Mouse (Mus musculus) liver, embryonic 16.5 days (tissue): ENCODE data around the gene Ctnna3. TPM values are rescaled to one million over a fixed set of nuclear protein-coding genes. Genes with fewer than 3 reads are reported as not detected.
"Not testable (repeated sequence)": the region's sequence is repeated elsewhere in the genome, so short reads cannot be mapped to it uniquely, and the experiment has no call there.

Source experiments
- ATAC-seq: fragments of 200-750 bp; cut with Nextera tagmentation; 2 replicates; pipeline ENCODE4 v1.8.0; 2017; ENCODE audit warnings: low read depth, mild to moderate bottlenecking, moderate number of reproducible peaks, moderate library complexity
- H3K27ac ChIP-seq: fragments of 300-500 bp; sonication (generic); 2 replicates; pipeline ENCODE4 v1.5.1; 2014; ENCODE audit warnings: mild to moderate bottlenecking, low read length
- H3K27me3 ChIP-seq: fragments of 300-500 bp; sonication (generic); 2 replicates; pipeline ENCODE4 v1.6.1; 2014; ENCODE audit warnings: low read depth, low read length, mixed read lengths; ENCODE audit not compliant: control insufficient read depth, insufficient read depth
- H3K36me3 ChIP-seq: fragments of 300-500 bp; sonication (generic); 2 replicates; pipeline ENCODE4 v1.6.1; 2014; ENCODE audit warnings: mild to moderate bottlenecking; ENCODE audit not compliant: control insufficient read depth, insufficient read depth
- H3K4me1 ChIP-seq: fragments of 300-500 bp; sonication (generic); 2 replicates; pipeline ENCODE4 v1.6.1; 2014; ENCODE audit warnings: low read depth, low read length, mixed read lengths; ENCODE audit not compliant: control insufficient read depth
- H3K4me2 ChIP-seq: fragments of 300-500 bp; sonication (generic); 2 replicates; pipeline ENCODE4 v1.6.1; 2014; ENCODE audit warnings: low read depth, low read length, mixed read lengths
- H3K4me3 ChIP-seq: fragments of 300-500 bp; sonication (generic); 2 replicates; pipeline ENCODE4 v1.5.1; 2014; ENCODE audit warnings: low read depth, mild to moderate bottlenecking, low read length
- H3K9ac ChIP-seq: fragments of 300-500 bp; sonication (generic); 2 replicates; pipeline ENCODE4 v1.6.1; 2014; ENCODE audit warnings: low read depth, low read length
- H3K9me3 ChIP-seq: fragments of 300-500 bp; sonication (generic); replicated peaks from 2 replicates; pipeline ENCODE4 v1.6.1; 2016; ENCODE audit warnings: low read length; ENCODE audit not compliant: control insufficient read depth
- WGBS: fragments of 180-500 bp; shearing (Covaris S2); extraction: QIAGEN DNeasy Blood & Tissue Kit; methylation state at CpG from one replicate; pipeline ENCODE4 v1.1.7; 2014; ENCODE audit not compliant: insufficient replicate concordance; 5-methylcytosine and 5-hydroxymethylcytosine counted together
- polyA plus RNA-seq: library from polyadenylated mRNA; unstranded; fragments of >200 nt; fragmentation: Nextera tagmentation; extraction: Ambion mirVana; gene quantifications from 2 replicates; pipeline ENCODE4 v1.2.1, GENCODE M21; 2015

Gene Ctnna3
- polyA plus RNA-seq, 1 experiment from 2014 or later: 0.11 TPM

- Histone ChIP-seq H3K4me1 (no peaks in the 10 kb centered on the region), H3K36me3 (no peaks in the 10 kb centered on the region), H3K4me3 (no peak overlapping the region), H3K9ac (no peak overlapping the region), H3K9me3 (no peaks in the 10 kb centered on the region), H3K4me2 (no peak overlapping the region), H3K27ac (no peak overlapping the region), H3K27me3 (no peaks in the 10 kb centered on the region)
- WGBS: 64% methylated on average over 3 of the region's 3 CpGs
- ATAC-seq: no peak
These were observed 785.7 kb downstream of the Ctnna3 start for GRCm38 (mm10) chr10:64215632-64216031.

DNA sequence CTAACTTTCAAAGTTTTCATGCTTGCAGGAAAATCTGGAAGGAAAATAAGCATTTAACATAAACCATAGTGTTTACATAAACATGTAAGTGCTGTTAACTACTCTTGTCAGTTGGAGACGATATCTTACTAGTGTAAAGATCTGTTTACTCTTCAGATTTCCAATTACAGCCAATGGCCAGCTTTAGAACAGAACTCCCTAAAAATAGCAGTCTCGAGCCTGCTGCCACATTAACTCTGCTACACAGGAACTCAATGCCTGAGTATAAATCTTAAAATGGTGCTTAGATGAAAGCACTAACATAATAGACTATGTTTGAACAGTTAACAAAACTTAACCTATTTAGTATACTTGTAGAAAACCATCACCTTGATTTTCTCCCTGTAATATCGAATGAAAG is 793.1 kb downstream of the Ctnna3 start:
- Histone ChIP-seq H3K27ac (no peak overlapping the region), H3K4me3 (no peak overlapping the region), H3K4me1 (no peaks in the 10 kb centered on the region), H3K9ac (no peak overlapping the region), H3K9me3 (no peaks in the 10 kb centered on the region), H3K27me3 (no peaks in the 10 kb centered on the region), H3K36me3 (no peaks in the 10 kb centered on the region), H3K4me2 (no peak overlapping the region)
- 42% methylated on average over 3 of the region's 3 CpGs for WGBS
- no peak for ATAC-seq

DNA sequence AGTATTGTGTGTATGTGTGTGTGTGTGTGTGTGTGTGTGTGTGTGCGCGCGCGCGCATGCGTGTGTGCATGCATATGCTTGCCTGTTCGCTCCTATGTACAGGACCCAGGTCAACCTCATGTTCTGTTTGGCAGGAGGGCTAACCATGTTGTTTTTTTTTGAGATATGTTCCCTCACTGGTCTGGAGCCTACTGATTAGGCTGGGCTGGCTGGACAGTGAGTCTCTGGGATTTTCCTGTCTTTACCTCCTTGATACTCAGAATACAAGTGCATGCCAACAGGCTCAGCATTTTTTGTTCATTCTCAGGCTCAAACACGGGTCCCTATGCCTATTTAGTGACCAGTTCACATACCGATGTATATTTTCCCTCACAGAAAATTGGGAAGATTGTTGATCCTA is 794.1 kb downstream of the Ctnna3 start:
- ATAC-seq: no peak
- no peaks in the 10 kb centered on the region for H3K36me3 ChIP-seq
- H3K4me1 ChIP-seq: no peaks in the 10 kb centered on the region
- H3K27ac ChIP-seq: no peak overlapping the region
- no peak overlapping the region for H3K9ac ChIP-seq
- no peak overlapping the region for H3K4me3 ChIP-seq
- no peak overlapping the region for H3K4me2 ChIP-seq
- no peaks in the 10 kb centered on the region for H3K27me3 ChIP-seq
- H3K9me3 ChIP-seq: no peaks in the 10 kb centered on the region
- WGBS: 86% methylated on average over 9 of the region's 9 CpGs

GRCm38 (mm10) chr10:64224424-64224823 is 794.5 kb downstream of the Ctnna3 start:
- H3K4me2 ChIP-seq: no peak overlapping the region
- H3K27ac ChIP-seq: no peak overlapping the region
- H3K4me1 ChIP-seq: no peaks in the 10 kb centered on the region
- no peaks in the 10 kb centered on the region for H3K9me3 ChIP-seq
- H3K4me3 ChIP-seq: no peak overlapping the region
- H3K9ac ChIP-seq: no peak overlapping the region
- ATAC-seq: no peak
- no peaks in the 10 kb centered on the region for H3K27me3 ChIP-seq
- WGBS: 79% methylated on average over 6 of the region's 6 CpGs
- H3K36me3 ChIP-seq: no peaks in the 10 kb centered on the region

DNA sequence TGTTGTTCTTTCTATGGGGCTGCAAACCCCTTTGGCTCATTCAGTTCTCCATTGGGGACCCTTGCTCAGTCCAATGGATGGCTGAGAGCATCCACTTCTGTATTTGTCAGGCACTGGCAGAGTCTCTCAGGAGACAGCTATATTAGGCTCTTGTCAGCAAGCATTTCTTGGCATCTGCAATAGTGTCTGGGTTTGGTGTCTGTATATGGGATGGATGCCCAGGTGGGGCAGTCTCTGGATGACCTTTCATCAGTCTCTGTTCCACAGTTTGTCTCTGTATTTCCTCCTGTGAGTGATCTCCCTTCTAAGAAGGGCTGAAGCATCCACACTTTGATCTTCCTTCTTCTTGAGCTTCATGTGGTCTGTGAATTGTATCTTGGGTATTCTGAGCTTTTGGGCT is 795.9 kb downstream of the Ctnna3 start:
- H3K36me3 ChIP-seq, H3K9ac ChIP-seq, ATAC-seq, H3K4me1 ChIP-seq, H3K27me3 ChIP-seq, H3K4me3 ChIP-seq, H3K4me2 ChIP-seq, H3K9me3 ChIP-seq, H3K27ac ChIP-seq: not testable (repeated sequence)

DNA sequence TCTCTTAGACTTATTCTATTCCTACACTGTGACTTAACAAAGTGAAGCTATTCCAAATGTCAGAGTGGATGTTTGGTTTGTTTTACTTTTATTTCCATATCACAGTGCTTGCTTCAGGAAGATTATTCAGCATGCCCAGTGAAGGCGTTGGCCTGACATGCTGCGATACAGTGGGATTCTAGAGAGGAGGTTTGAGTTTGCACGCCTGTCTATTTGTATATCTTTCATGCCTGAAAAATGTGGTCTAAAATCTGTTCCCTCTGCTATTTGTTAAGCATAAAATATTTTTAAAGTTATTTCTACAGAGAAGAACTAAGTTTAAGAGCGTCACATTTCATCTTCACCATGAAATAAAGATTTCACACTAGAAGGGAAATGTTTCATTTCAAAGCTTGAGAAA is 813.5 kb downstream of the Ctnna3 start:
- no peak for ATAC-seq
- Histone ChIP-seq H3K4me1 (no peaks in the 10 kb centered on the region), H3K4me2 (no peak overlapping the region), H3K27me3 (no peaks in the 10 kb centered on the region), H3K4me3 (no peak overlapping the region), H3K9me3 (no peaks in the 10 kb centered on the region), H3K27ac (no peak overlapping the region), H3K36me3 (no peaks in the 10 kb centered on the region), H3K9ac (no peak overlapping the region)
- 61% methylated on average over 4 of the region's 4 CpGs for WGBS

DNA sequence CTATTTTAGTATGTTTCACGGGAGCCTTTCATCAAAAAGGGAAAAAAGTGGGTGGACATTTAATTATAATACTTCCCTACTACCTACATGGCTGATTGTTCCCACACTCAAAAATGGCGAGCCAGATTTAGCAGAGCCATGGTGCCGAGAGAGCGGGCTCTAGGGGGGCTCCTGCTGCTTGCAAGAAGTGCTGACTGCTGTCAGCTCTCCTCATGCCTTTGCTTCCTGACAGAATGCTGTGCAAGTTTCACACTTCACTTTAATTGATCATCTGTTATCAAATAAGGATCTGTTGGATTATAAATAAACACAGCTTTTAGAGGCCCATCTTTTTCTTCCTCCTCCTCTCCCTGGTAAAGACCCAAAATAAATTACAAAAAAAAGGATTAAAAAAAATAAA is 838.3 kb downstream of the Ctnna3 start:
- 58% methylated on average over 4 of the region's 4 CpGs for WGBS
- Histone ChIP-seq H3K36me3 (no peaks in the 10 kb centered on the region), H3K27me3 (no peaks in the 10 kb centered on the region), H3K4me1 (no peaks in the 10 kb centered on the region), H3K4me3 (no peak overlapping the region), H3K4me2 (no peak overlapping the region), H3K9me3 (no peaks in the 10 kb centered on the region; the same call in 1 of the 2 replicates), H3K9ac (no peak overlapping the region), H3K27ac (no peak overlapping the region)
- no peak for ATAC-seq

DNA sequence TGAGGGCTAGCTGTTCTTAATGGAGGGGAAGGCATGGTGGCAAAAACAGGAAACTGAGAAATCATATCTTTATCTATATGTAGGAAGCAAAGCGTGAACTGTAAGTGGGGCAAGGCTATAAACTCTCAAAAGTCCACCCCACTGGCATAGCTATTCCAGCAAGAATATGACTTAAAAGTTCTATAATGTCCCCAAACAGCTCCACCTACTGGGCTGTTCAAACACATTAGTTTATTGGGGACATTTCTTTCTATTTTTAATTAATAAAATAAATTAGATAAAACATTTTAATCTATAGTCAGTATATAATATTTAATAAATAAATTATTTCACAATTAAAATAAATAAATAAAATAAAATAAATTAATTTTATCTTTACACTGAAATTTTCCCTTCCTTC is 845.2 kb downstream of the Ctnna3 start:
- Histone ChIP-seq H3K27ac (no peak overlapping the region), H3K9me3 (no peaks in the 10 kb centered on the region; the same call in 1 of the 2 replicates), H3K4me3 (no peak overlapping the region), H3K36me3 (no peaks in the 10 kb centered on the region), H3K27me3 (no peaks in the 10 kb centered on the region), H3K9ac (no peak overlapping the region), H3K4me1 (no peaks in the 10 kb centered on the region), H3K4me2 (no peak overlapping the region)
- ATAC-seq: no peak
- 32% methylated on average over 1 of the region's 1 CpGs for WGBS

GRCm38 (mm10) chr10:64278836-64279235 is 848.9 kb downstream of the Ctnna3 start:
- no peak overlapping the region for H3K9ac ChIP-seq
- no peaks in the 10 kb centered on the region for H3K9me3 ChIP-seq
- WGBS: 61% methylated on average over 2 of the region's 2 CpGs
- ATAC-seq: no peak
- no peak overlapping the region for H3K27ac ChIP-seq
- no peak overlapping the region for H3K4me3 ChIP-seq
- no peaks in the 10 kb centered on the region for H3K4me1 ChIP-seq
- H3K36me3 ChIP-seq: no peaks in the 10 kb centered on the region
- no peaks in the 10 kb centered on the region for H3K27me3 ChIP-seq
- no peak overlapping the region for H3K4me2 ChIP-seq

GRCm38 (mm10) chr10:64305802-64306201 is 875.9 kb downstream of the Ctnna3 start:
- Histone ChIP-seq H3K9ac (no peak overlapping the region), H3K4me1 (no peaks in the 10 kb centered on the region), H3K4me3 (no peak overlapping the region), H3K4me2 (no peak overlapping the region), H3K36me3 (no peaks in the 10 kb centered on the region), H3K27ac (no peak overlapping the region), H3K9me3 (no peaks in the 10 kb centered on the region), H3K27me3 (no peaks in the 10 kb centered on the region)
- no peak for ATAC-seq
